In the genomic region with DNA sequence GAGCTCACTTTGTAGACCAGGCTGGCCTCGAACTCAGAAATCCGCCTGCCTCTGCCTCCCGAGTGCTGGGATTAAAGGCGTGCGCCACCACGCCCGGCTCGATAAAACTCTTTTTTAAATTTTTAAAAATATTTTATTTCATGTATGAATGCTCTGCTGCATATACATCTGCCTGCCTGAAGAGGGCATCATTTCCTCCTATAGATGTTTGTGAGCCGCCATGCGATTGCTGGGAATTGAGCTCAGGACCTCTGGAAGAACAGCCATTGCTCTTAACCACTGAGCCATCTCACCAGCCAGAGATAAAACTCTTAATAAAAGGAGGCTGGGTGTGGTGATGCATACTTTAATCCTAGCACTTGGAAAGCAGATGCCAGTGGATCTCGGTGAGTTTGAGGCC, we compare ENCODE assay signal across 18 mouse cellular contexts. TPM values are rescaled to one million over a fixed set of nuclear protein-coding genes. Genes with fewer than 3 reads are reported as not detected.
"Had no signal": no experiment of that assay in that cellular context is flagged by ENCODE, and none has a peak within 500 bp of the region (broad histone marks: within the 10 kb centered on the region; RNA-seq: fewer than 3 reads in every experiment).

No protein-coding gene starts in this region.

- ATAC-seq: liver, embryonic 12.5 days; midbrain, embryonic 16.5 days had no signal

- DNase-seq: kidney, adult 18-20 months; kidney, adult 9 months; kidney, postnatal 14 days; kidney, postnatal 4 days; layer of hippocampus, adult 9-11 months; liver; lung, adult 18-20 months; lung, postnatal 14 days; thymus, postnatal 25 days had no signal

- H3K4me3 ChIP-seq: limb, embryonic 10.5 days; limb, embryonic 13.5 days; liver, embryonic 12.5 days; liver, embryonic 15.5 days; midbrain, embryonic 12.5 days had no signal

- H3K9me3 ChIP-seq: limb, embryonic 10.5 days; limb, embryonic 13.5 days; liver, embryonic 12.5 days; liver, embryonic 15.5 days; midbrain, embryonic 12.5 days had no signal

- H3K27ac ChIP-seq: limb, embryonic 10.5 days; limb, embryonic 13.5 days; liver, embryonic 12.5 days; liver, embryonic 15.5 days; macrophage; midbrain, embryonic 12.5 days had no signal

- H3K27me3 ChIP-seq: limb, embryonic 13.5 days; liver, embryonic 12.5 days; liver, embryonic 15.5 days had no signal

- H3K9ac ChIP-seq: limb, embryonic 13.5 days; liver, embryonic 12.5 days; liver, embryonic 15.5 days; midbrain, embryonic 12.5 days had no signal

- H3K36me3 ChIP-seq: limb, embryonic 10.5 days; limb, embryonic 13.5 days; liver, embryonic 12.5 days; liver, embryonic 15.5 days; midbrain, embryonic 12.5 days had no signal

- H3K4me2 ChIP-seq: limb, embryonic 13.5 days; liver, embryonic 12.5 days; liver, embryonic 15.5 days; midbrain, embryonic 12.5 days had no signal

- H3K4me1 ChIP-seq: limb, embryonic 10.5 days; liver, embryonic 12.5 days; liver, embryonic 15.5 days; midbrain, embryonic 12.5 days had no signal

RNA-seq across cellular contexts. Expression of a gene that starts 16.0 kb away (rescaled TPM):
- total RNA-seq: megakaryocyte, adult 5-6 weeks had no signal
- polyA plus RNA-seq: macrophage; midbrain, embryonic 16.5 days; small intestine, adult 2 months had no signal

RNA-seq across cellular contexts. Expression of a gene that starts 49.5 kb away (rescaled TPM):
- total RNA-seq: megakaryocyte, adult 5-6 weeks had no signal
- polyA plus RNA-seq: liver, embryonic 15.5 days; macrophage had no signal
